Mouse (Mus musculus) stomach, postnatal 0 days (tissue): ENCODE measurements around the gene Cmbl. TPM values are rescaled to one million over a fixed set of nuclear protein-coding genes. Genes with fewer than 3 reads are reported as not detected.

ENCODE experiments used
- ATAC-seq: fragments of 200-750 bp; cut with Nextera tagmentation; 2 replicates; pipeline ENCODE4 v1.8.0; 2017; ENCODE audit not compliant: low FRiP score, low TSS enrichment
- DNase-seq: peaks from one replicate; pipeline ENCODE4 v3.0.0-alpha.2; 2016; ENCODE audit warnings: low spot score
- H3K27ac ChIP-seq: fragments of 300-500 bp; sonication (generic); replicated peaks from 2 replicates; pipeline ENCODE4 v1.5.1; 2014; ENCODE audit warnings: mild to moderate bottlenecking, control low read depth
- H3K27me3 ChIP-seq: fragments of 300-500 bp; sonication (generic); 2 replicates; pipeline ENCODE4 v1.6.1; 2014; ENCODE audit warnings: low read length; ENCODE audit not compliant: control insufficient read depth, insufficient read depth
- H3K36me3 ChIP-seq: fragments of 300-500 bp; sonication (generic); 2 replicates; pipeline ENCODE4 v1.6.1; 2014; ENCODE audit warnings: low read length, mixed read lengths; ENCODE audit not compliant: control insufficient read depth, insufficient read depth
- H3K4me1 ChIP-seq: fragments of 300-500 bp; sonication (generic); replicated peaks from 2 replicates; pipeline ENCODE4 v1.6.1; 2014; ENCODE audit warnings: antibody characterized with exemption; ENCODE audit not compliant: control insufficient read depth, insufficient read depth
- H3K4me2 ChIP-seq: fragments of 300-500 bp; sonication (generic); replicated peaks from 2 replicates; pipeline ENCODE4 v1.6.1; 2014; ENCODE audit warnings: low read depth, mild to moderate bottlenecking, control low read depth, moderate library complexity
- H3K4me3 ChIP-seq: fragments of 300-500 bp; sonication (generic); 2 replicates; pipeline ENCODE4 v1.5.1; 2014; ENCODE audit warnings: low read depth, low read length, control low read depth
- H3K9ac ChIP-seq: fragments of 300-500 bp; sonication (generic); 2 replicates; pipeline ENCODE4 v1.6.1; 2014; ENCODE audit warnings: mild to moderate bottlenecking, low read length, control low read depth, mixed read lengths
- H3K9me3 ChIP-seq: fragments of 300-500 bp; sonication (generic); 2 replicates; pipeline ENCODE4 v1.6.1; 2016; ENCODE audit warnings: low read length; ENCODE audit not compliant: control insufficient read depth
- CTCF ChIP-seq: IDR thresholded peaks from 2 replicates; pipeline ENCODE4 v1.5.1; 2016; ENCODE audit warnings: antibody characterized with exemption, low read depth, mild to moderate bottlenecking, moderate library complexity
- EP300 ChIP-seq: optimal IDR thresholded peaks from 2 replicates; pipeline ENCODE3; 2016; ENCODE audit warnings: antibody characterized with exemption
- WGBS: fragments of 180-500 bp; shearing (Covaris S2); extraction: QIAGEN DNeasy Blood & Tissue Kit; methylation state at CpG from one replicate; pipeline ENCODE4 v1.1.7; 2014; 5-methylcytosine and 5-hydroxymethylcytosine counted together
- polyA plus RNA-seq: library from polyadenylated mRNA; unstranded; fragments of >200 nt; fragmentation: Nextera tagmentation; extraction: Ambion mirVana; gene quantifications from 2 replicates; pipeline ENCODE4 v1.2.1, GENCODE M21; 2015

Cmbl gene
- polyA plus RNA-seq, 1 experiment from 2014 or later = 37.8 TPM

DNA sequence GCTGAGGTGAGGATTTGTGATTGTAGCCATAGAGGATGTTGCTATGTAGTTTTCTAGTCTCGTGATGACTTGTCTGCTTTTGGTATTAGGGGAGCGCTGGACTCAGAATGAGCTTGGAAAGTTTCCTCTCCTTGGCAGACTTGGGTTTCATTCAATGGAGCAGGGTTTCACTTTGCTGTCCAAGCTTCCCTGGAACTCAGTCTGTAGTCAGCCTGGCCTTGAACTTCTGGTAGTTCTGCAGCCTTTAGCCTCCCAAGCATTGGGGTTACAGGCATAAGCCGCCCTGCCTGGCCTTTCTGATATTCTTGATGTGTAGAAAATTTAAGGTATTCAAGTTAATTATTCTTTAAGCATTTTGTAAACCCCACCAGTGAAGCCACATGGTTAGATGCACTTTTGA lies 64.4 kb downstream of the Cmbl start:
- ATAC-seq = no peak
- H3K27me3 ChIP-seq = no peaks in the 10 kb centered on the region
- H3K4me3 ChIP-seq = no peak overlapping the region
- DNase-seq = no peak
- H3K4me2 ChIP-seq = no peak overlapping the region
- H3K9ac ChIP-seq = no peak overlapping the region
- TF ChIP-seq EP300 = no peak
- TF ChIP-seq CTCF = no peak
- H3K36me3 ChIP-seq = no peaks in the 10 kb centered on the region
- H3K4me1 ChIP-seq = no peaks in the 10 kb centered on the region
- H3K27ac ChIP-seq = no peak overlapping the region
- no peaks in the 10 kb centered on the region for H3K9me3 ChIP-seq
- WGBS = 79% methylated on average over 3 of the region's 3 CpGs

DNA sequence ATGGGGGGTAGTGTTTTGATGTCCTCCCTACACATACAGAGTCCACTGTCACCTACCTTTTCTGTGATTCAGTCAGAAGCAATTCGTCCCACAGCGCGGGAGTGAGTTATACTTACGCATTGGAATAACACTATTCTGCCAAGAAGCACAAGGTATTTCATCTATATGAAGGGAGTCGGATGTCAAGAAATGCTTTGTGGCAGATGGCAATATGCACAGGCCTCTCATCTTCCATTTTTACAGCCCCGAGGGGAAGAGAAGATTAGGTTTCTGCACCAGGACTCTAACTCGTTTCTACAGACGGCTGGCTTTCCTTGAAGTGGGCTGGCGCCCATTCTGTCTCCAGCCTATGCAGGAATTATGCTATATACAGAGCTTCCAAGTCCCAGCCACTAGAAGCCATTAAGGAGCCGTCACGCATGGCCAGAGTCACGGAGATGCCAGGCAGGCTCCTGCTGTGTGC lies 66.2 kb downstream of the Cmbl start:
- Histone ChIP-seq H3K4me3 (no peak overlapping the region), H3K9me3 (no peaks in the 10 kb centered on the region), H3K4me2 (no peak overlapping the region), H3K27me3 (no peaks in the 10 kb centered on the region), H3K36me3 (no peaks in the 10 kb centered on the region), H3K27ac (no peak overlapping the region), H3K4me1 (no peaks in the 10 kb centered on the region), H3K9ac (no peak overlapping the region)
- TF ChIP-seq CTCF = no peak
- no peak for TF ChIP-seq EP300
- no peak for ATAC-seq
- WGBS = 87% methylated on average over 12 of the region's 12 CpGs
- no peak for DNase-seq

DNA sequence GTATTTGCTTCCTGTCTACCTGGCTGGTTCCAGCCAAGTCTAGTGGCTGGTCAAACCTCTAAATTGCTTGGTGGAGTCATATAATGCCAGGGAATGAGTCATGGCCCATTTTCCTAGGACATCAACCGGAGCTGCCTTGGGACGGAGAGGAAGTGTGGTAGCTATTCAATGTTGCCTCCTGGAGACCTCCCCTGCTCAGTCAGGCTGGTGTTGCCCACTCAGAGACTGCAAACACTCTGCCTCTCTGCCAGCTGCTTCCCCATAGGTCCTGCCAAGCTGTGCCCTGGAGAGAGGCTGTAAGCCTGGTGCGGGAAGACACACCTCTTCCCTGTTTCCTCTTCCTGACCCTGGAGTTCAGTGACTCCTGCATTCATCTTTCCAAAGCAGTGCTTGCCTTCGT lies 67.3 kb downstream of the Cmbl start:
- no peak for ATAC-seq
- H3K4me2 ChIP-seq = no peak overlapping the region
- no peaks in the 10 kb centered on the region for H3K9me3 ChIP-seq
- WGBS = 81% methylated on average over 4 of the region's 4 CpGs
- no peaks in the 10 kb centered on the region for H3K27me3 ChIP-seq
- no peak overlapping the region for H3K27ac ChIP-seq
- TF ChIP-seq EP300 (no peak), CTCF (no peak)
- DNase-seq = no peak
- no peaks in the 10 kb centered on the region for H3K4me1 ChIP-seq
- no peak overlapping the region for H3K9ac ChIP-seq
- H3K36me3 ChIP-seq = no peaks in the 10 kb centered on the region
- H3K4me3 ChIP-seq = no peak overlapping the region

GRCm38 (mm10) chr15:31634582-31634981 lies 69.4 kb downstream of the Cmbl start:
- Histone ChIP-seq H3K36me3 (no peaks in the 10 kb centered on the region), H3K4me3 (no peak overlapping the region), H3K27ac (no peak overlapping the region), H3K4me1 (no peaks in the 10 kb centered on the region), H3K4me2 (no peak overlapping the region), H3K9me3 (no peaks in the 10 kb centered on the region), H3K9ac (no peak overlapping the region), H3K27me3 (no peaks in the 10 kb centered on the region)
- no peak for ATAC-seq
- no peak for DNase-seq
- TF ChIP-seq CTCF (no peak), EP300 (no peak)
- WGBS = 76% methylated on average over 6 of the region's 6 CpGs

GRCm38 (mm10) chr15:31636091-31636595 lies 71.0 kb downstream of the Cmbl start:
- DNase-seq = no peak
- no peak overlapping the region for H3K9ac ChIP-seq
- TF ChIP-seq EP300 (no peak), CTCF (no peak)
- ATAC-seq = no peak
- no peak overlapping the region for H3K4me2 ChIP-seq
- no peaks in the 10 kb centered on the region for H3K9me3 ChIP-seq
- H3K36me3 ChIP-seq = no peaks in the 10 kb centered on the region
- H3K27ac ChIP-seq = no peak overlapping the region
- H3K4me3 ChIP-seq = no peak overlapping the region
- no peaks in the 10 kb centered on the region for H3K4me1 ChIP-seq
- no peaks in the 10 kb centered on the region for H3K27me3 ChIP-seq
- WGBS = 72% methylated on average over 9 of the region's 9 CpGs

Other genes with a start within 250 kb of the Cmbl start
- gene Ankrd33b, start 197.7 kb upstream of the Cmbl start, polyA plus RNA-seq = 0.27 and 0.41 TPM in 2 replicates
- 1.4 and 1.8 TPM in 2 replicates for gene Ropn1l, start 111.7 kb upstream of the Cmbl start, polyA plus RNA-seq
- gene March6, start 34.3 kb upstream of the Cmbl start, polyA plus RNA-seq = 12.6 and 12.9 TPM in 2 replicates
- 247 and 248 TPM in 2 replicates for gene Cct5, start 36.4 kb downstream of the Cmbl start, polyA plus RNA-seq
- 9.9 and 10.4 TPM in 2 replicates for gene Fam173b, start 36.5 kb downstream of the Cmbl start, polyA plus RNA-seq